Mouse (Mus musculus) MN1 (cell line): ENCODE results near the gene Gbf1.
A peak's percentile ranks its signal among the peaks of the same experiment; 100 is the strongest.

Experiments
- DNase-seq: peaks from one replicate; pipeline ENCODE4 v3.0.0-alpha.2; 2016; ENCODE audit warnings: low spot score

Gbf1 gene

GRCm38 (mm10) chr19:46329031-46329641 is 176.8 kb downstream of the Gbf1 start:
- no peak for DNase-seq

- peak; percentile 85 for DNase-seq
Observed at GRCm38 (mm10) chr19:46329951-46330350, 177.6 kb downstream of the Gbf1 start.

- DNase-seq: no peak
Observed at GRCm38 (mm10) chr19:46330696-46331095, 178.4 kb downstream of the Gbf1 start.

GRCm38 (mm10) chr19:46331326-46331725 is 179.0 kb downstream of the Gbf1 start:
- no peak for DNase-seq

GRCm38 (mm10) chr19:46331936-46332335 is 179.6 kb downstream of the Gbf1 start:
- DNase-seq: no peak

GRCm38 (mm10) chr19:46332721-46333339 is 180.5 kb downstream of the Gbf1 start:
- no peak for DNase-seq

- DNase-seq: no peak
Observed at GRCm38 (mm10) chr19:46333906-46334305, 181.6 kb downstream of the Gbf1 start.
